Mouse (Mus musculus): ENCODE measurements around the gene Aldh3a1.
"Not testable (repeated sequence)": the region's sequence is repeated elsewhere in the genome, so short reads cannot be mapped to it uniquely, and the experiment has no call there.

The Aldh3a1 gene

GRCm38 (mm10) chr11:61207487-61208246 lies at the start of gene Aldh3a1:
Aldh3a1 (plus strand) TSS chr11:61207537.
- no peak for DNase-seq (ENCODE audit: low spot score)

DNA sequence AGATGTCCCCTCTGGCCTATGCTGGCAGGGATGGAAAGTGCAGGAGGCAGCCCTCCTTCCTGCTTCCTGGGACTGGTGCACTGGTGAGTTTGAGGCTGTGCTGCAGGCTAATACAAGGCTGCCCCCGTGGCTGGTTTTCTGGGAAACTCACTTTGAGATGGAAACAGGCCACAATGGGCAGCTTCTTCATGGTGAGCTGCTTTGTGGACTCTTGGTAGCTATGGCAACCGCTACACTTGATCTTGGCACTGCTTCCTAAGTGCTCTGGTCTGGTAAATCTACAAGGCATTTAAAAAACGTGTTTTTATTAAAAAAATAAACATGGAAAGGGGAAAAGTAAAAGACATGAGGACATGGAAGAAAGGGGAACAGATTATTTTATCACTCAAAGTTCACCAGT lies 49.2 kb upstream of the Aldh3a1 start:
- no peak for DNase-seq (ENCODE audit: low spot score)

GRCm38 (mm10) chr11:61159796-61160732 lies 47.3 kb upstream of the Aldh3a1 start:
- no peak for DNase-seq (ENCODE audit: low spot score)

DNA sequence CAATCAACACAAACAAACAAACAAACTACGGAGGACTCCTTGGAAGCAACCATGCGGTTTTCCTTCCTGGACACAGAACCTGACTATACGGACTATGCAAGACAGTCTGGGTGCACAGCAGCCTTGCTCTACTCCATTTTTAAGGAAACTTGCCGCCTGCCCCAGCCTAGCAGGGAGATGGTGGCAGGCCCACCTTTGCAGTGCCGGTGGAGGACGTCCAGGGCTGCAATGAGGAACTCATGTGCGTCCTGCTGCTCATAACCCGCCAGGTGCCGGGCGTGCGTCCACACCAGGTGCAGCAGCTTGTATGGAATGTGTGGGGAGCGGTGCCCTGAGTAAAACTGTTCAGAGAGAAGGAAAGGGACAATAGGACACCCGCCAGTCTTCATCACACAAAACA lies 46.2 kb upstream of the Aldh3a1 start:
- no peak for DNase-seq (ENCODE audit: low spot score)

DNA sequence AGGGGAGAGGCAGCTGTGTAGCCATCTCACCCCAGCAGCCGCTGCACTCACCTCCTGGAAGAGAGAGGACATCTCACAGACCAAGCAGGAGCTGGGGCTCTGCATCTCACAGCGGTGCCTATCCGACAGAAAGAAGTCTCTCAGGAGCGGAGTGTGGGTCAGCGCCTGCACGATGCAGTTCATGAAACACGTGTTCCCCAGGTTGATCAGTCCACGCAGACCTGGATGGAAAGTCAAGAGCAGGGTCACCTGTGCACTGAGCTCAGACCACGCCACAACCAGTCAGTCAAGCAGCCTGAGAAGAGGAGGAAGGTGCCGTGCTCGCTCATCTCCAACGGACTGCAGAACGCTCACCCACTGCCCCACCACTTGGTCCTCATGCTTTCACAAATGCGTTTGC lies 44.6 kb upstream of the Aldh3a1 start:
- DNase-seq (ENCODE audit: low spot score): no peak

DNA sequence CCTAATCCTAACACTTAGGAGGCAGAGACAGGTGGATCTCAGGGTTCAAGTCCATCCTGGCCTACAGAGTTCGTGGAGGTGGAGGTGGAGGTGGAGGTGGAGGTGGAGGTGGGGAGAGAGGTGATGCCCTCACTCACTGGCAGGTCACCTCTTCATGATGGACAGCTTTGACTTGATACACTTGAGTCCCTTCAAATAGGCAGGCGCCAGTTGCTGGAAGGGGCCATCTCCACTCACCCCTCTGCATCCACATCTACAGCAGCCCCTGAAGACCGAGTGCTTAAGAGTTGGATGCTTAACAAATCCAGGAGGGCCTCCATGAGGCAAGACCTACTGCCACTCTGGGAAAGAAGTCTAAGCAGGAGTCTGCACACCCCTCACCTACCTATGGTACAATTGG lies 44.0 kb upstream of the Aldh3a1 start:
- no peak for DNase-seq (ENCODE audit: low spot score)

DNA sequence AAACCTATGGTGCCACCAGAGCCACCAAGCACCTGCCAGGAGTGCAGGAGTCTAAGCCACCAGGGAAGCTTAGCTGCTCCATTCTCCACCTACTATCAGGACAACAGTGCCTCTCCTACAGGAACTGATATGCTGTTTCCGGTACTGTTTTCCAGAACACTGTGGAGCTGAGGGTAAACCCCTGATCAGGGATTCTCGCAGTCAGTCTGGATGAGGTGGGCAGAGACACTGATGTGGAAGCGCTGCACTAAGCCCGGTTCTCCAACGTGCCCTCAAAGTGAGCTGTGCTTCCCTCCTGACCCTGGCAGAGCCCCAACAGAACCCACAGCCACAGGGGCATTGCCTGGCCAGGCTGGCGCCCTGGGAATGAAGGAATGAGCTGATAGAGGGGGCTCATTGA lies 43.0 kb upstream of the Aldh3a1 start:
- DNase-seq (ENCODE audit: low spot score): no peak

GRCm38 (mm10) chr11:61164881-61165280 lies 42.5 kb upstream of the Aldh3a1 start:
- no peak for DNase-seq (ENCODE audit: low spot score)

DNA sequence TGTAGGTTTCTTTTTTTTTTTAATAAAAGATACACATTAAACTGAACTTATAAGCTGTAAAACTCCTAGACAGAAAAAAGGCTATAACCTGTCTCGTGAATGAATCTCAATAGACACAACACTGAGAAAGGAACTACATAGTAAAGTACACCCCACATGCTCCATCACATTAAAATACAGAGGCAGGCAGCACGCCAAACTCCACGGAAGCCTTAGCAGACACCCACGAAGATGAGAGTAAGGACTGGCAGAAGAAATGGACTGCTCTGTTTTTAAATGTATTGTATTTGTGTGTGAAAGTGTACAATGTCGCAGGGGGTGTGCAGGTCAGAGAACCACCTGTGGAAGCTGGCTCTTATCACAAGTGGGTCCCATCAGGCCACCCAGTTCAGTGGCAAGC lies 37.2 kb upstream of the Aldh3a1 start:
- DNase-seq (ENCODE audit: low spot score): no peak

- not testable (repeated sequence) for DNase-seq (ENCODE audit: low spot score)
Measured at GRCm38 (mm10) chr11:61173477-61173876, 33.9 kb upstream of the Aldh3a1 start.

GRCm38 (mm10) chr11:61174291-61174820 lies 33.0 kb upstream of the Aldh3a1 start:
- no peak for DNase-seq (ENCODE audit: low spot score)

- peak; percentile 98 for DNase-seq (ENCODE audit: low spot score)
Measured at GRCm38 (mm10) chr11:61174821-61175658, 32.3 kb upstream of the Aldh3a1 start, which contains the start of gene Usp22. Usp22 (minus strand) TSS chr11:61175055.

DNA sequence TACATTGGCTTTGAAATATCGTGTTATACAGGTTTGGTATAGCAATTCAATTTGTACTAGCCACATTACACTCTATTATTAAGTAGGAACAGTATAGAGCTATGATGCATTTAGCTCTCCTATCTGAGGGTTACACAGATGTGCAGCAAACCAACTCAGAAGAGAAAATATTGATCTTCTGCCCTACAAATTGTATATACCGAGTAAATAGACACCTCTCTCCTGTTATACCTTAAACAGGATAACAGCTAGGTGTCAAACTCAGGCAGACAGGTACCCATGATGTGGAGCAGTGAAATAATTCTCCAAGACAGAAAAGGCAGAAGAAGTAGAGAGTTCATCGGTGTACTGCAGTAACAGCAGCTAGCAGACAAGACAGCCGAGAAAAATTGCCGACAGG lies 31.6 kb upstream of the Aldh3a1 start:
- no peak for DNase-seq (ENCODE audit: low spot score)

DNA sequence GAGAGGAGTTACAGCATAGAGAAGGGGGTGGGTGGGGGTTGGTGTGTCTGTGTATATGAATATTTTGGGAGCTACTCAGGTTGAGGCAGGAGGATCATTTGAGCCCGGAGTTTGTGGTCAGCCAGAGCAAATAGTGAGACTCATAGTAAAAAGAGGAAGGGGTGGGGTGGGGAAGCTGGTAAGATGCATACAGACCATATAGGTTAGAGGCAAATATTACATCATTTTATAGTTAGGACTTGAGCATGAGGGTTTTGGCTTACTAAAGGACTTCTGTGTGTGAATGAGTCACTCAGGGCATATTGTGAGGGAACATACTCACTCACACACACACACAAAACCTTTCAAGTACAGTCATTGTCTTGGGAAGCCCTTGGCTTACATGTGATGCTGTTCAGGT lies 31.0 kb upstream of the Aldh3a1 start:
- no peak for DNase-seq (ENCODE audit: low spot score)

DNA sequence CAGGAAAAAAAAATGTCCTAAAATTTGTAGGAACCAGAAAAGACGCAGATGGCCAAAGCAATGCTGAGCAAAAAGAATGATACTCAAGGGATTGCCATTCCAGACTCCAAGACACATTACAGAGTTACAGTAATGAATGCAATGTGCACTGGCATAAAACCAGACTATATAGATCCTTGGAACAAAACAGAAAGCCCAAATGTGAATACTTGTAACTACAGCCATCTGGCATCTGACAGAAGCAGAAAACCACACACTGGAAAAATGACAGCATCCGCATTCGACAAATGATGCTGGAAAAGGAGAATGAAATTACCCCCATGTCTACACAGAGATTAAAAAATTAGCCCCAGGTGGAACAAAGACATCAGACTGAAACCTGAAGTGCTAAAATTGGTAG lies 27.0 kb upstream of the Aldh3a1 start:
- peak; percentile 22 for DNase-seq (ENCODE audit: low spot score)

DNA sequence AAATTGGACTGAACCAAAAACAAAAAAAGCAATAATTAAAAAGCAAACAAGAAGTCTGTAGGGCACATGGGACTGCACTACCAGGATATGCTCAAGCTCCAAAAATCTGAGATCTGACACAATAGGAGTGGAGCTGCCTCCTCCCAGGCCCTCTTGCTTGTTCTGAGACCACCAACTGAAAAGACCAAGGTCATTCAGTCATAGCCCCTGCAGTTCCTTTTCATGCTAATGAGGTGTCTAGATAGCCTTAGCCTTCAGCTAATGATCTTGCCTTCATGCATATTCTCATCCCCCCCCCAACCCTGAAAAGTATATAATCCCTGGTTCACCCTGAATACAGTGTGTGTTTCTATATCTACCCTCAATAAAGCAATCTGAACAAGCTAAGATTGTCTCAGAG lies 25.7 kb upstream of the Aldh3a1 start:
- DNase-seq (ENCODE audit: low spot score): no peak

- DNase-seq (ENCODE audit: low spot score): no peak
Measured at GRCm38 (mm10) chr11:61183820-61184219, 23.5 kb upstream of the Aldh3a1 start.

DNA sequence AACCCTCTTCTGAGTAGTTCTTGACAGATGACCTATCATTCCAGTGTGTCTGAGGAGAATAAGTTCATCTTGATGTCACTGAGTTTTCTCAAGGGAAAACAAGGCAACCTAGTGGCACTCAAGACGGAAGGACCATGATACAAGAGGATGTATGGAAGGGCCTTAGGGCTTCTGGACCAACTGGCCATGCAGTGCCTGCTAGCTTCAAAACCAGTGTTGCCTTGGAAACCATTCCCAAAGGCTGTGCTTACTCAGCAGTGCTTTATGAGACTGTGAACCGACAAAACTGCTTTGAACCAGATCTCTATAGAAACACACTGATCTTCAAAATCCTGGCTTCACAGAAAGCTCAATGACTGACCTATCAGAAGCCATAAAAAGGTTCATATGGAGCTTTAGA lies 16.6 kb upstream of the Aldh3a1 start:
- DNase-seq (ENCODE audit: low spot score): no peak

DNA sequence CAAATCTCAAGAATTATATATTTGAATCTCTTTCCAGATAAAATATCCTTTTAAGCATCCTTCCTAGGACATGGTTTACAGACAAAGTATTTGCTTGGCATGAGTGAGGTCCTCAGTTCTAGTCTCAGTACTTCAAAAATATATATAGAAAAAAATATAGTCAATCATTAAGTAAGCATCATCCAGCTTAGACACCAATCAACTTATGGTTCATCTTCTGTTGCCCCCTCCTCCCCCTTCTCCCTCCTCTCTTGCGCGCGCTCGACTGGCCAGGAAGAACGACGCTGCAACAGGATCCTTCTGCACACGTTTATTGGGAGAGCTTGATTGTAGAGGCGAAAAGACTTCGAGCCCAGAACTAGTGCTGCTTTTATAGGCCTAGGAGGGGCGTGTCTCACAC lies 15.2 kb upstream of the Aldh3a1 start:
- DNase-seq (ENCODE audit: low spot score): not testable (repeated sequence)

- no peak for DNase-seq (ENCODE audit: low spot score)
Measured at GRCm38 (mm10) chr11:61192779-61193178, 14.6 kb upstream of the Aldh3a1 start.

GRCm38 (mm10) chr11:61193392-61193791 lies 13.9 kb upstream of the Aldh3a1 start:
- DNase-seq (ENCODE audit: low spot score): peak; percentile 73

Data from layer of hippocampus, adult 9-10 months (tissue).